Mouse (Mus musculus) embryonic facial prominence, embryonic 15.5 days (tissue): ENCODE results near the gene Abi3. TPM values are rescaled to one million over a fixed set of nuclear protein-coding genes. Genes with fewer than 3 reads are reported as not detected.

Experiments used
- ATAC-seq: fragments of 200-750 bp; cut with Nextera tagmentation; 2 replicates; pipeline ENCODE4 v1.8.0; 2017; ENCODE audit warnings: low read depth, moderate TSS enrichment; ENCODE audit not compliant: insufficient number of reproducible peaks, low FRiP score, low TSS enrichment
- H3K27ac ChIP-seq: fragments of 300-500 bp; sonication (generic); replicated peaks from 2 replicates; pipeline ENCODE4 v1.5.1; 2015; ENCODE audit warnings: mild to moderate bottlenecking, inconsistent platforms
- H3K27me3 ChIP-seq: fragments of 300-500 bp; sonication (generic); 2 replicates; pipeline ENCODE4 v1.6.1; 2015; ENCODE audit warnings: inconsistent platforms
- H3K36me3 ChIP-seq: fragments of 300-500 bp; sonication (generic); 2 replicates; pipeline ENCODE4 v1.6.1; 2015; ENCODE audit warnings: mild to moderate bottlenecking, inconsistent platforms
- H3K4me1 ChIP-seq: fragments of 300-500 bp; sonication (generic); 2 replicates; pipeline ENCODE4 v1.6.1; 2015; ENCODE audit warnings: inconsistent platforms
- H3K4me2 ChIP-seq: fragments of 300-500 bp; sonication (generic); replicated peaks from 2 replicates; pipeline ENCODE4 v1.6.1; 2015; ENCODE audit warnings: mild to moderate bottlenecking, inconsistent platforms
- H3K4me3 ChIP-seq: fragments of 300-500 bp; sonication (generic); replicated peaks from 2 replicates; pipeline ENCODE4 v1.5.1; 2015; ENCODE audit warnings: mild to moderate bottlenecking, inconsistent platforms
- H3K9ac ChIP-seq: fragments of 300-500 bp; sonication (generic); 2 replicates; pipeline ENCODE4 v1.6.1; 2015; ENCODE audit warnings: inconsistent platforms
- H3K9me3 ChIP-seq: fragments of 300-500 bp; sonication (generic); replicated peaks from 2 replicates; pipeline ENCODE4 v1.6.1; 2016; ENCODE audit warnings: inconsistent platforms
- WGBS: fragments of 180-500 bp; shearing (Covaris S2); methylation state at CpG from one replicate; pipeline ENCODE4 v1.1.7; 2015; 5-methylcytosine and 5-hydroxymethylcytosine counted together
- polyA plus RNA-seq: library from polyadenylated mRNA; unstranded; fragments of >200 nt; fragmentation: Nextera tagmentation; extraction: Ambion mirVana; gene quantifications from 2 replicates; pipeline ENCODE4 v1.2.1, GENCODE M21; 2015

Gene Abi3
- polyA plus RNA-seq, 1 experiment from 2014 or later = 9.0 TPM

DNA sequence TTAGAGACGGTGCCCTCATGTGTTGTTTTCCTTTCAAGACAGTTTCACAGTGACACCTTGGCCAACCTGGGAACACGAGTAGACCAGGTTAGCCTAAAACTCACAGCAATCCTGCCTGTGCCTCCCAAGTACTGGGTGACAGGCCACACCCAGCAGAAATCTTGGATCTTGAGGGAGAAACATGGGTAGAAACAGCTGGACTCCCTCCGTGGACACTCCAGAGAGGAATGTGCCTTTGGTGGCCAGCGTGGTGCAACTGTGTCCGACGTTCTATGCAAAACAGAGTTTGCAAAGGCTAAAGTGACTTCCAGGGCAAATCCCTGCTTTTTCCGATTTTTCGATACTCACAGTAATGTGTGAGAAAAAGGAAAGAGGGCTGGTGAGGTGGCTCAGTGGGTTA lies 61.8 kb downstream of the Abi3 start:
- H3K4me3 ChIP-seq = no peak overlapping the region
- H3K4me2 ChIP-seq = no peak overlapping the region
- ATAC-seq = no peak
- no peaks in the 10 kb centered on the region for H3K4me1 ChIP-seq
- no peak overlapping the region for H3K9ac ChIP-seq
- H3K36me3 ChIP-seq = peaks cover 5% of the 10 kb centered on the region; the same call in 1 of the 2 replicates
- H3K9me3 ChIP-seq = no peaks in the 10 kb centered on the region
- 89% methylated on average over 8 of the region's 8 CpGs for WGBS
- no peak overlapping the region for H3K27ac ChIP-seq
- no peaks in the 10 kb centered on the region for H3K27me3 ChIP-seq

Other genes with a start within 250 kb of the Abi3 start
- 162 and 186 TPM in 2 replicates for gene Phb, start 175.5 kb downstream of the Abi3 start, polyA plus RNA-seq
- 25.6 and 26.7 TPM in 2 replicates for gene Zfp652, start 129.8 kb downstream of the Abi3 start, polyA plus RNA-seq
- gene B130006D01Rik, start 118.9 kb downstream of the Abi3 start, polyA plus RNA-seq = 1.2 and 1.6 TPM in 2 replicates
- 8.3 and 9.1 TPM in 2 replicates for gene Phospho1, start 18.0 kb downstream of the Abi3 start, polyA plus RNA-seq
- gene Gngt2, start 5.3 kb downstream of the Abi3 start, polyA plus RNA-seq = 16.8 and 20.8 TPM in 2 replicates
- gene B4galnt2, start 72.4 kb upstream of the Abi3 start, polyA plus RNA-seq = 0.09 and 0.12 TPM in 2 replicates
- 33.0 and 38.6 TPM in 2 replicates for gene Igf2bp1, start 163.5 kb upstream of the Abi3 start, polyA plus RNA-seq
- not detected in 2 replicates for gene Gip, start 182.1 kb upstream of the Abi3 start, polyA plus RNA-seq
- gene Snf8, start 192.4 kb upstream of the Abi3 start, polyA plus RNA-seq = 100 and 103 TPM in 2 replicates
- gene Ube2z, start 222.9 kb upstream of the Abi3 start, polyA plus RNA-seq = 46.3 and 47.1 TPM in 2 replicates
- gene Atp5g1, start 233.2 kb upstream of the Abi3 start, polyA plus RNA-seq = 530 and 547 TPM in 2 replicates